ENCODE assay signal across 18 mouse cellular contexts in the genomic region with DNA sequence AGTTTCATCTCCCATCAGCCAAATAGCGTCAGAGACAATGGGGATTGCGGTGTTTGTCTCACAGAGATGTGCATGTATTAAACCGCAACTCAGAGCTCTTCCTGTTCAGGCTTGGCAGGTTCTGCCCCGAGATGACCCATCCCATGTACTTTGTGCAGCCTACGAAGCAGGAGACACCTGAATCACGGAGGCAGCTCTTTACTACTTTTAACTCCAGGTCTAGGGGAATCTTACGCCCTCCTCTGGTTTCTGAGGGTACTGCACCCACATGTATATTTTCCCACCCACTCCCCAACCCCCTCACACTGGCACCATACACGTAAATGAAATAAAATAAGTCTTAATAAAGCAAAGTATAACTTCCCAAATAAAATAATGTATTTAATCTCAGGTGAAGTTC. TPM values are rescaled to one million over a fixed set of nuclear protein-coding genes. Genes with fewer than 3 reads are reported as not detected.
DNase-seq lines count a peak whose midpoint lies in the region; ATAC-seq and TF ChIP-seq lines count a peak whose summit lies in the region.
"Had no signal": no experiment of that assay in that cellular context is flagged by ENCODE, and none has a peak within 500 bp of the region (broad histone marks: within the 10 kb centered on the region; RNA-seq: fewer than 3 reads in every experiment).

No protein-coding gene starts in this region.

- no peaks in the 10 kb centered on the region for H3K4me1 ChIP-seq in hindbrain, postnatal 0 days (ENCODE audit: insufficient read depth, low read length)
- H3K4me1 ChIP-seq in hindbrain, embryonic 10.5 days (replicated peaks), result no peaks in the 10 kb centered on the region
- H3K4me1 ChIP-seq in lung, postnatal 0 days (ENCODE audit: insufficient read depth, low read depth, low read length), result no peaks in the 10 kb centered on the region
- H3K4me1 ChIP-seq in G1E (ENCODE audit: insufficient read depth, low read depth, low read length), result peaks cover 64% of the 10 kb centered on the region
- no peaks in the 10 kb centered on the region for H3K4me1 ChIP-seq in kidney, adult 2 months (ENCODE audit: control insufficient read depth, insufficient read depth, low read length)

- H3K27ac ChIP-seq in hindbrain, postnatal 0 days, result no peak overlapping the region
- no peak overlapping the region for H3K27ac ChIP-seq in hindbrain, embryonic 10.5 days
- H3K27ac ChIP-seq in lung, postnatal 0 days (ENCODE audit: low read length), result no peak overlapping the region
- H3K27ac ChIP-seq in kidney, adult 2 months (ENCODE audit: insufficient read depth, low read depth, low read length), result no peak overlapping the region
- H3K27ac ChIP-seq: kidney, embryonic 15.5 days had no signal

- TF ChIP-seq CTCF in hindbrain, postnatal 0 days (IDR thresholded peaks at IDR 0.05; ENCODE audit: low read depth), result peak; percentile 26
- TF ChIP-seq CTCF in lung, postnatal 0 days (IDR thresholded peaks at IDR 0.05), result peak; percentile 21; the same call in 1 of the 2 replicates
- peak; percentile 31; the same call in 1 of the 2 replicates for TF ChIP-seq CTCF in G1E (IDR thresholded peaks at IDR 0.05; ENCODE audit: low read depth, low read length)
- TF ChIP-seq CTCF in kidney, adult 2 months (conservative IDR thresholded peaks at IDR 0.05; ENCODE audit: insufficient read depth, insufficient read length, low read depth, low read length), result no peak

- no peaks in the 10 kb centered on the region for H3K27me3 ChIP-seq in hindbrain, postnatal 0 days (ENCODE audit: insufficient read depth, low read length)
- H3K27me3 ChIP-seq in hindbrain, embryonic 10.5 days (ENCODE audit: insufficient read depth, poor library complexity, severe bottlenecking), result no peaks in the 10 kb centered on the region
- H3K27me3 ChIP-seq in lung, postnatal 0 days (replicated peaks; ENCODE audit: insufficient read depth, low read length), result no peaks in the 10 kb centered on the region
- no peaks in the 10 kb centered on the region for H3K27me3 ChIP-seq in G1E (ENCODE audit: insufficient read depth, low read length)
- H3K27me3 ChIP-seq in splenic B cell, adult 2 months (ENCODE audit: control insufficient read depth, insufficient read depth, low read length, poor library complexity, severe bottlenecking), result no peaks in the 10 kb centered on the region
- H3K27me3 ChIP-seq in kidney, adult 2 months (replicated peaks; ENCODE audit: control insufficient read depth, insufficient read depth, low read length), result no peaks in the 10 kb centered on the region
- H3K27me3 ChIP-seq: kidney, embryonic 15.5 days had no signal

- H3K4me2 ChIP-seq in hindbrain, postnatal 0 days (ENCODE audit: low read depth, low read length), result no peak overlapping the region
- no peak overlapping the region for H3K4me2 ChIP-seq in lung, postnatal 0 days (replicated peaks; ENCODE audit: low read depth, low read length)
- H3K4me2 ChIP-seq: kidney, embryonic 15.5 days had no signal

- H3K36me3 ChIP-seq in hindbrain, postnatal 0 days (ENCODE audit: insufficient read depth, low read length), result no peaks in the 10 kb centered on the region
- no peaks in the 10 kb centered on the region for H3K36me3 ChIP-seq in hindbrain, embryonic 10.5 days
- H3K36me3 ChIP-seq in lung, postnatal 0 days (ENCODE audit: insufficient read depth, low read length), result no peaks in the 10 kb centered on the region
- no peaks in the 10 kb centered on the region for H3K36me3 ChIP-seq in G1E (replicated peaks)
- no peaks in the 10 kb centered on the region for H3K36me3 ChIP-seq in splenic B cell, adult 2 months (ENCODE audit: control insufficient read depth, insufficient read depth, low read length, poor library complexity, severe bottlenecking)
- H3K36me3 ChIP-seq in kidney, adult 2 months (ENCODE audit: control insufficient read depth, insufficient read depth, low read length), result no peaks in the 10 kb centered on the region
- H3K36me3 ChIP-seq: kidney, embryonic 15.5 days had no signal

- 87% methylated on average over 8 of the region's 8 CpGs for WGBS in hindbrain, postnatal 0 days
- 88% methylated on average over 8 of the region's 8 CpGs for WGBS in hindbrain, embryonic 10.5 days
- 84% methylated on average over 8 of the region's 8 CpGs for WGBS in lung, postnatal 0 days
- WGBS in kidney, adult 2 months, result 86% methylated on average over 8 of the region's 8 CpGs

- TF ChIP-seq POLR2A in kidney, adult 2 months (IDR thresholded peaks at IDR 0.05; ENCODE audit: low read depth, low read length), result no peak

- DNase-seq in hindbrain, postnatal 0 days (ENCODE audit: low spot score), result no peak
- no peak for DNase-seq in hindbrain, embryonic 10.5 days (ENCODE audit: low spot score)
- DNase-seq in lung, postnatal 0 days (ENCODE audit: low spot score), result no peak
- no peak for DNase-seq in lung, postnatal 25 days (ENCODE audit: low spot score)
- DNase-seq in G1E (ENCODE audit: low spot score), result no peak
- peak; percentile 13 for DNase-seq in splenic B cell, adult 2 months (ENCODE audit: low read depth, low spot score)
- DNase-seq in kidney, adult 2 months, result no peak
- DNase-seq in cerebellum, postnatal 4 days (ENCODE audit: low spot score in 2 of 2), result no peak
- DNase-seq: adrenal gland, postnatal 10 days; cerebellum, postnatal 10 days; gastrocnemius, postnatal 10 days; heart, postnatal 14 days; midbrain, embryonic 14.5 days; right cerebral cortex, postnatal 25 days; thymus, postnatal 25 days had no signal

- H3K9ac ChIP-seq in hindbrain, postnatal 0 days (replicated peaks; ENCODE audit: low read length), result no peak overlapping the region
- H3K9ac ChIP-seq in lung, postnatal 0 days (replicated peaks; ENCODE audit: low read depth), result no peak overlapping the region
- H3K9ac ChIP-seq: kidney, embryonic 15.5 days had no signal

- H3K9me3 ChIP-seq in hindbrain, postnatal 0 days (ENCODE audit: low read length), result no peaks in the 10 kb centered on the region
- no peaks in the 10 kb centered on the region for H3K9me3 ChIP-seq in hindbrain, embryonic 10.5 days
- no peaks in the 10 kb centered on the region for H3K9me3 ChIP-seq in lung, postnatal 0 days (ENCODE audit: low read length)
- no peaks in the 10 kb centered on the region for H3K9me3 ChIP-seq in G1E (replicated peaks)
- H3K9me3 ChIP-seq: kidney, embryonic 15.5 days had no signal

- H3K4me3 ChIP-seq in hindbrain, postnatal 0 days (ENCODE audit: low read length), result no peak overlapping the region
- H3K4me3 ChIP-seq in hindbrain, embryonic 10.5 days, result no peak overlapping the region
- no peak overlapping the region for H3K4me3 ChIP-seq in lung, postnatal 0 days (ENCODE audit: low read depth, low read length)
- no peak overlapping the region for H3K4me3 ChIP-seq in G1E (ENCODE audit: low read depth, low read length)
- H3K4me3 ChIP-seq in kidney, adult 2 months (ENCODE audit: insufficient read depth, low read depth, low read length), result no peak overlapping the region
- H3K4me3 ChIP-seq: kidney, embryonic 15.5 days had no signal

- ATAC-seq in hindbrain, postnatal 0 days, result no peak
- no peak for ATAC-seq in lung, postnatal 0 days
- no peak for ATAC-seq in G1E (ENCODE audit: extremely low read depth, insufficient number of reproducible peaks, low FRiP score, poor library complexity, severe bottlenecking)
- ATAC-seq: forebrain, embryonic 14.5 days; hindbrain, embryonic 16.5 days had no signal

- no peak for TF ChIP-seq EP300 in lung, postnatal 0 days (IDR thresholded peaks at IDR 0.05)

RNA-seq across cellular contexts. Expression of gene Il1b, which starts 35.6 kb away (rescaled TPM):
- 0.21 and 1.2 TPM in 2 replicates for total RNA-seq in hindbrain, postnatal 0 days (2014; rRNA removed)
- polyA plus RNA-seq in hindbrain, postnatal 0 days (2015; fragmentation: Nextera tagmentation; extraction: Ambion mirVana), result 0.13 TPM in 1 of 2 replicates, not detected in the other
- polyA plus RNA-seq in hindbrain, embryonic 10.5 days (2016; fragmentation: Nextera tagmentation; extraction: Ambion mirVana), result not detected in 2 replicates
- polyA plus RNA-seq in lung, postnatal 0 days (2015; fragmentation: Nextera tagmentation; extraction: Ambion mirVana), result 5.0 and 12.4 TPM in 2 replicates
- total RNA-seq in G1E (2014; fragmentation: Nextera tagmentation) (56.0 and 82.2 TPM in 2 replicates), G1E (2017) (11.2 and 12.2 TPM in 2 replicates)
- polyA plus RNA-seq in G1E (2012), result 0.18 and 0.26 TPM in 2 replicates
- 0.60 and 0.72 TPM in 2 replicates for polyA plus RNA-seq in kidney, adult 2 months (2012; rRNA removed)
- polyA plus RNA-seq: forebrain, embryonic 14.5 days; hindbrain, embryonic 16.5 days; kidney, embryonic 15.5 days; midbrain, embryonic 14.5 days had no signal
